Mouse (Mus musculus) midbrain, postnatal 0 days (tissue): ENCODE results near the gene Akap13. TPM values are rescaled to one million over a fixed set of nuclear protein-coding genes. Genes with fewer than 3 reads are reported as not detected.

ENCODE experiments used
- ATAC-seq: fragments of 200-750 bp; cut with Nextera tagmentation; 2 replicates; pipeline ENCODE4 v1.8.0; 2017; ENCODE audit warnings: moderate number of reproducible peaks, mild to moderate bottlenecking, moderate TSS enrichment, moderate library complexity; ENCODE audit not compliant: low FRiP score
- DNase-seq: peaks from one replicate; pipeline ENCODE4 v3.0.0-alpha.2; 2015; ENCODE audit warnings: low spot score
- H3K27ac ChIP-seq: fragments of 300-500 bp; sonication (generic); 2 replicates; pipeline ENCODE4 v1.5.1; 2014; ENCODE audit warnings: low read depth, mild to moderate bottlenecking, low read length, mixed read lengths
- H3K27me3 ChIP-seq: fragments of 300-500 bp; sonication (generic); 2 replicates; pipeline ENCODE4 v1.6.1; 2014; ENCODE audit warnings: low read length, control low read depth, mixed read lengths; ENCODE audit not compliant: insufficient read depth
- H3K36me3 ChIP-seq: fragments of 300-500 bp; sonication (generic); 2 replicates; pipeline ENCODE4 v1.6.1; 2014; ENCODE audit warnings: low read length, control low read depth, mixed read lengths; ENCODE audit not compliant: insufficient read depth
- H3K4me1 ChIP-seq: fragments of 300-500 bp; sonication (generic); 2 replicates; pipeline ENCODE4 v1.6.1; 2014; ENCODE audit warnings: mild to moderate bottlenecking, control low read depth, antibody characterized with exemption, low read length, mixed read lengths; ENCODE audit not compliant: insufficient read depth
- H3K4me2 ChIP-seq: fragments of 300-500 bp; sonication (generic); 2 replicates; pipeline ENCODE4 v1.6.1; 2014; ENCODE audit warnings: low read depth, mild to moderate bottlenecking, low read length, mixed read lengths; ENCODE audit not compliant: poor library complexity, severe bottlenecking
- H3K4me3 ChIP-seq: fragments of 300-500 bp; sonication (generic); 2 replicates; pipeline ENCODE4 v1.5.1; 2014; ENCODE audit warnings: low read depth, mild to moderate bottlenecking, low read length, moderate library complexity
- H3K9ac ChIP-seq: fragments of 300-500 bp; sonication (generic); replicated peaks from 2 replicates; pipeline ENCODE4 v1.6.1; 2014; ENCODE audit warnings: mild to moderate bottlenecking, low read length, moderate library complexity, mixed read lengths; ENCODE audit not compliant: poor library complexity, severe bottlenecking
- H3K9me3 ChIP-seq: fragments of 300-500 bp; sonication (generic); 2 replicates; pipeline ENCODE4 v1.6.1; 2016; ENCODE audit warnings: low read length, control low read depth
- CTCF ChIP-seq: IDR thresholded peaks from 2 replicates; pipeline ENCODE4 v1.5.1; 2016; ENCODE audit warnings: antibody characterized with exemption, mild to moderate bottlenecking
- WGBS: fragments of 180-500 bp; shearing (Covaris S2); extraction: QIAGEN DNeasy Blood & Tissue Kit; methylation state at CpG from one replicate; pipeline ENCODE4 v1.1.7; 2014; 5-methylcytosine and 5-hydroxymethylcytosine counted together
- polyA plus RNA-seq: library from polyadenylated mRNA; unstranded; fragments of >200 nt; fragmentation: Nextera tagmentation; extraction: Ambion mirVana; gene quantifications from 2 replicates; pipeline ENCODE4 v1.2.1, GENCODE M21; 2015
- total RNA-seq: library from RNA; depleted of rRNA; stranded (reverse); fragments of >200 nt; gene quantifications from 2 replicates; pipeline ENCODE4 v1.2.3, GENCODE M21; 2014

Akap13 gene
- total and polyA plus RNA-seq, 2 experiments from 2014 or later = 11.7 to 24.6 TPM

- Histone ChIP-seq H3K4me3 (no peak overlapping the region), H3K36me3 (no peaks in the 10 kb centered on the region), H3K4me2 (no peak overlapping the region), H3K9me3 (no peaks in the 10 kb centered on the region), H3K27me3 (no peaks in the 10 kb centered on the region), H3K9ac (no peak overlapping the region), H3K27ac (no peak overlapping the region), H3K4me1 (no peaks in the 10 kb centered on the region)
- no peak for TF ChIP-seq CTCF
- ATAC-seq (no peak), DNase-seq (no peak)
- 92% methylated on average over 7 of the region's 7 CpGs for WGBS
Observed at GRCm38 (mm10) chr7:75529857-75530437, 74.6 kb downstream of the Akap13 start.

- Histone ChIP-seq H3K27ac (no peak overlapping the region), H3K4me1 (no peaks in the 10 kb centered on the region), H3K4me2 (no peak overlapping the region), H3K9me3 (no peaks in the 10 kb centered on the region), H3K36me3 (no peaks in the 10 kb centered on the region), H3K9ac (no peak overlapping the region), H3K4me3 (no peak overlapping the region), H3K27me3 (no peaks in the 10 kb centered on the region)
- ATAC-seq (no peak), DNase-seq (no peak)
- TF ChIP-seq CTCF = no peak
- 89% methylated on average over 3 of the region's 3 CpGs for WGBS
Observed at GRCm38 (mm10) chr7:75530642-75531041, 75.3 kb downstream of the Akap13 start.

GRCm38 (mm10) chr7:75533079-75533478 is 77.7 kb downstream of the Akap13 start:
- H3K4me1 ChIP-seq = no peaks in the 10 kb centered on the region
- H3K36me3 ChIP-seq = no peaks in the 10 kb centered on the region
- no peaks in the 10 kb centered on the region for H3K9me3 ChIP-seq
- DNase-seq = no peak
- no peak overlapping the region for H3K4me2 ChIP-seq
- no peak overlapping the region for H3K27ac ChIP-seq
- H3K4me3 ChIP-seq = no peak overlapping the region
- 93% methylated on average over 5 of the region's 5 CpGs for WGBS
- no peak for TF ChIP-seq CTCF
- no peak overlapping the region for H3K9ac ChIP-seq
- H3K27me3 ChIP-seq = no peaks in the 10 kb centered on the region
- no peak for ATAC-seq

GRCm38 (mm10) chr7:75536298-75536697 is 81.0 kb downstream of the Akap13 start:
- TF ChIP-seq CTCF = no peak
- Histone ChIP-seq H3K27me3 (no peaks in the 10 kb centered on the region), H3K36me3 (no peaks in the 10 kb centered on the region), H3K27ac (no peak overlapping the region), H3K9me3 (no peaks in the 10 kb centered on the region), H3K4me2 (no peak overlapping the region), H3K9ac (no peak overlapping the region), H3K4me1 (no peaks in the 10 kb centered on the region), H3K4me3 (no peak overlapping the region)
- 88% methylated on average over 5 of the region's 5 CpGs for WGBS
- DNase-seq (no peak), ATAC-seq (no peak)

- DNase-seq = no peak
- Histone ChIP-seq H3K36me3 (no peaks in the 10 kb centered on the region), H3K9me3 (no peaks in the 10 kb centered on the region), H3K27me3 (no peaks in the 10 kb centered on the region), H3K9ac (no peak overlapping the region), H3K4me2 (no peak overlapping the region), H3K4me3 (no peak overlapping the region), H3K4me1 (no peaks in the 10 kb centered on the region), H3K27ac (no peak overlapping the region)
- ATAC-seq = no peak
- 94% methylated on average over 2 of the region's 2 CpGs for WGBS
- TF ChIP-seq CTCF = no peak
Observed at GRCm38 (mm10) chr7:75537567-75537966, 82.2 kb downstream of the Akap13 start.

- Histone ChIP-seq H3K4me2 (no peak overlapping the region), H3K27ac (no peak overlapping the region), H3K27me3 (no peaks in the 10 kb centered on the region), H3K36me3 (no peaks in the 10 kb centered on the region), H3K9me3 (no peaks in the 10 kb centered on the region), H3K9ac (no peak overlapping the region), H3K4me1 (no peaks in the 10 kb centered on the region), H3K4me3 (no peak overlapping the region)
- 81% methylated on average over 3 of the region's 3 CpGs for WGBS
- DNase-seq (no peak), ATAC-seq (no peak)
- no peak for TF ChIP-seq CTCF
Observed at GRCm38 (mm10) chr7:75538513-75538912, 83.2 kb downstream of the Akap13 start.
